ENCODE assay signal across 9 mouse cellular contexts in genomic region chrX:166351790-166352189, GRCm38 (mm10).
A peak's percentile ranks its signal among the peaks of the same experiment; 100 is the strongest.
DNase-seq lines count a peak whose midpoint lies in the region; ATAC-seq and TF ChIP-seq lines count a peak whose summit lies in the region.
"Had no signal": no experiment of that assay in that cellular context is flagged by ENCODE, and none has a peak within 500 bp of the region (broad histone marks: within the 10 kb centered on the region; RNA-seq: fewer than 3 reads in every experiment).

No protein-coding gene starts in this region.

- DNase-seq in heart, adult 2 months = peak; percentile 46 to 49
- peak; percentile 45 for DNase-seq in cerebellum, adult 11 months
- peak; percentile 40 for DNase-seq in forelimb bud, embryonic 11.5 days (ENCODE audit: low read depth, low spot score)
- DNase-seq in left cerebral cortex, postnatal 10 days (ENCODE audit: extremely low spot score in 1 of 2, low spot score in 2 of 2) = peak; percentile 39 to 45
- DNase-seq in midbrain, embryonic 11.5 days (ENCODE audit: low spot score, missing footprints) = peak; percentile 90
- peak; percentile 32 to 50 for DNase-seq in spleen, adult 2 months (ENCODE audit: low read depth in 1 of 2, low spot score in 2 of 2)

- no peaks in the 10 kb centered on the region for H3K4me1 ChIP-seq in heart, adult 2 months (ENCODE audit: control insufficient read depth, insufficient read depth, low read length)
- no peaks in the 10 kb centered on the region for H3K4me1 ChIP-seq in heart, embryonic 12.5 days (replicated peaks)
- peaks cover 3% of the 10 kb centered on the region; the same call in 1 of the 2 replicates for H3K4me1 ChIP-seq in midbrain, embryonic 11.5 days (ENCODE audit: control insufficient read depth, insufficient read depth, low read length)
- H3K4me1 ChIP-seq in spleen, adult 2 months (ENCODE audit: control insufficient read depth, insufficient read depth, insufficient read length) = no peaks in the 10 kb centered on the region

- no peak overlapping the region for H3K4me3 ChIP-seq in heart, adult 2 months
- H3K4me3 ChIP-seq in heart, embryonic 12.5 days = no peak overlapping the region
- no peak overlapping the region for H3K4me3 ChIP-seq in midbrain, embryonic 11.5 days (ENCODE audit: low read depth, low read length)
- no peak overlapping the region for H3K4me3 ChIP-seq in spleen, adult 2 months (ENCODE audit: extremely low read depth, insufficient read depth, insufficient read length)

- peak; percentile 76 for TF ChIP-seq CTCF in heart, adult 2 months (IDR thresholded peaks at IDR 0.05)
- peak; percentile 60; the same call in 1 of the 2 replicates for TF ChIP-seq CTCF in spleen, adult 2 months (IDR thresholded peaks at IDR 0.05; ENCODE audit: extremely low read depth, insufficient read depth, insufficient read length, insufficient replicate concordance)

- no peak overlapping the region for H3K9ac ChIP-seq in heart, adult 2 months (ENCODE audit: low read depth, low read length)
- no peak overlapping the region for H3K9ac ChIP-seq in heart, embryonic 12.5 days
- no peak overlapping the region for H3K9ac ChIP-seq in midbrain, embryonic 11.5 days (ENCODE audit: low read length)

- no peaks in the 10 kb centered on the region for H3K79me2 ChIP-seq in heart, adult 2 months (replicated peaks; ENCODE audit: control insufficient read depth, insufficient read depth, low read length)

- no peaks in the 10 kb centered on the region for H3K36me3 ChIP-seq in heart, adult 2 months (ENCODE audit: control insufficient read depth, insufficient read depth, low read length)
- H3K36me3 ChIP-seq in heart, embryonic 12.5 days = no peaks in the 10 kb centered on the region
- no peaks in the 10 kb centered on the region for H3K36me3 ChIP-seq in midbrain, embryonic 11.5 days (ENCODE audit: control insufficient read depth, insufficient read depth, low read length)
- no peaks in the 10 kb centered on the region for H3K36me3 ChIP-seq in spleen, adult 2 months (ENCODE audit: control insufficient read depth, insufficient read depth, low read length)

- no peaks in the 10 kb centered on the region for H3K27me3 ChIP-seq in heart, adult 2 months (ENCODE audit: control insufficient read depth, insufficient read depth, low read length)
- no peaks in the 10 kb centered on the region for H3K27me3 ChIP-seq in heart, embryonic 12.5 days (replicated peaks)
- peaks cover 2% of the 10 kb centered on the region; the same call in 1 of the 2 replicates for H3K27me3 ChIP-seq in midbrain, embryonic 11.5 days (ENCODE audit: control insufficient read depth, insufficient read depth, low read length)
- H3K27me3 ChIP-seq in spleen, adult 2 months (ENCODE audit: control insufficient read depth, insufficient read depth, low read length) = no peaks in the 10 kb centered on the region

- no peaks in the 10 kb centered on the region for H3K9me3 ChIP-seq in heart, embryonic 12.5 days (replicated peaks)
- no peaks in the 10 kb centered on the region for H3K9me3 ChIP-seq in midbrain, embryonic 11.5 days (ENCODE audit: control insufficient read depth, low read length)

- no peak overlapping the region for H3K27ac ChIP-seq in heart, adult 2 months
- no peak overlapping the region for H3K27ac ChIP-seq in heart, embryonic 12.5 days (ENCODE audit: poor library complexity, severe bottlenecking)
- no peak overlapping the region for H3K27ac ChIP-seq in midbrain, embryonic 11.5 days (ENCODE audit: low read depth, low read length)
- no peak overlapping the region for H3K27ac ChIP-seq in spleen, adult 2 months (ENCODE audit: insufficient read depth, low read length)
- H3K27ac ChIP-seq: macrophage had no signal

- no peak for TF ChIP-seq EP300 in heart, adult 2 months (IDR thresholded peaks at IDR 0.05; ENCODE audit: insufficient read depth, low read depth, low read length)

- H3K4me2 ChIP-seq in heart, embryonic 12.5 days = no peak overlapping the region
- no peak overlapping the region for H3K4me2 ChIP-seq in midbrain, embryonic 11.5 days

- intact Hi-C loops in heart, adult 2 months (cut with DNase I) = loop anchor here (1.0 kb wide), 1 partner anchor 184 kb away; no protein-coding TSS in a partner anchor
- intact Hi-C loops in left cerebral cortex, postnatal 10 days (cut with DNase I) = no loop called here

- TF ChIP-seq POLR2A in heart, adult 2 months (IDR thresholded peaks at IDR 0.05; ENCODE audit: insufficient read depth, low read depth, low read length) = no peak
- TF ChIP-seq POLR2A in spleen, adult 2 months (IDR thresholded peaks at IDR 0.05; ENCODE audit: low read depth, low read length) = no peak

- 16% methylated on average over 6 of the region's 6 CpGs for WGBS in heart, adult 2 months
- 21% methylated on average over 6 of the region's 6 CpGs for WGBS in heart, embryonic 12.5 days
- 23% methylated on average over 6 of the region's 6 CpGs for WGBS in midbrain, embryonic 11.5 days
- 20% methylated on average over 6 of the region's 6 CpGs for WGBS in spleen, adult 2 months

- no peak for ATAC-seq in heart, embryonic 12.5 days (ENCODE audit: insufficient number of reproducible peaks, low FRiP score)
- ATAC-seq in inflammation-experienced regulatory T-cells, adult 6 months = peak; percentile 86
- peak; percentile 69 for ATAC-seq in midbrain, embryonic 11.5 days (ENCODE audit: low FRiP score)

Comparison
In these comparisons a context has a peak if more than half of its experiments do, and no peak if none do; other contexts are left out.
1. DNase-seq: peak in every context shown above with its lines; median percentile 90 in midbrain, embryonic 11.5 days; 48 in heart, adult 2 months; 45 in cerebellum, adult 11 months; 42 in left cerebral cortex, postnatal 10 days; 41 in spleen, adult 2 months; 40 in forelimb bud, embryonic 11.5 days.